Mouse (Mus musculus): ENCODE data around the gene Snx9.

Snx9 gene

DNA sequence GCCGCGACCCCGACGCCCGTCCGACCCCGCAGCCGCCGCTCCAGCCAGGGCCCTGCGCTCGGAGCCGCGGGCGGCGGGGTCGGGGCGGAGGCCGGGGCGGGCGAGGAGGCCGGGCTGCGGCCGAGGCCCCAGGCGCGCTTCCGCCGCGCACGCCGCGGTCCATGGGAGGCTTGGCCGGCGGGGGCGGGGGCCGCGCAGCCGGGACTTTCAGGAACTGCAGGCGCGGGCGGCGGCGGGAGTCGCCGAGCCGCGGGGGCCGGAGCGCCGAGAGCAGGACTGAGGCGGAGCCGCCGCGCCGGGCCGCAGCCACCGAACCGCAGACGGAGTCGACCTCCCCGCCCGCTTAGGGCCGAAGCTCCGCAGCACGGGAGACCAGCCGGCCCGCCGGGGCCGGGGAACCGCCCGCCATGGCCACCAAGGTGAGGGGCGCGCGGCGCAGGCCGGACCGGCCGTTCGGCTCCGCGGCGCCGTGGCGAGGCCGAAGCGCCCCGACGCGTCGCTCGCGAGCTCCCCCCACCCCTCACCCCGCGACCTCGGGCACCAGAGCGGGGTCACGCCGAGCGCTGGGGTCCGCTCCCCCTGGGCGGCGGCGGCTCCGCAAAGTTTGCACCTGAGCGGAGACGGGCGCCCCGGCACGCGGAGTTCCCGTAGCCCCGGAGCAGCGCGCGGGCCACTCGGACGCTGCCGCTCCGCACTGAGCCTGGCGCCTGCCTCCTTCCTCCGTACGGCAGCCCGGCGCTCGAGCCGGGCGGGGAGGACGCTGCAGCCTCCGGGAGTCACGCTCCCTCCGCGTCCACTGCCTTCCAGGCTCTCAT lies at the start of gene Snx9:
Gene Snx9 (plus strand): TSS at position 202 of the 815 bp plus-strand sequence.
- no peak for DNase-seq (ENCODE audit: low read depth)

DNA sequence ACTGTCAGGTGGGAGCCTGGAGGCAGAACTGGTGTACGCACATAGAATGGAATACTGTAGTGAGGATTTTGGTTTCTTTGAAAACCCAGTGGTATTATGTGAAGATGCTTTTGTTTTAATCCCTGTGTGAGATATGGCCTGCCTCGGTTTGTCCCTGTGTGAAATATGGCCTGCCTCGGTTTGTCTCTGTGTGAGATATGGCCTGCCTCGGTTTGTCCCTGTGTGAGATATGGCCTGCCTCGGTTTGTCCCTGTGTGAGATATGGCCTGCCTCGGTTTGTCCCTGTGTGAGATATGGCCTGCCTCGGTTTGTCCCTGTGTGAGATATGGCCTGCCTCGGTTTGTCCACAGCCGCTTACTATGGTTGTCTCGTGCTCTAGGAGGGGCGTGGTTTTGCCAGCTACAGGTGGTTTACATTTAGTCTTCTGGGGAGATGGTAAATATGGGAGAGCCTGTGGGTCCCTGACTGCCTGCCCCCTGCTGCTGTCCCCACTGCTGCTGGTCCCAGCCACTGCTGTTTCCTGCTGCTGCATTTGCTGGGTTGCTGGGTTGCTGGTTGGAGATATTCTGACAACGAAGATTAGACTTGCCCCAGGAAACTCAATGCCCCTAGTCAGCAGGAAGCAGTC lies 48.9 kb upstream of the Snx9 start:
- DNase-seq (ENCODE audit: low read depth), result no peak

DNA sequence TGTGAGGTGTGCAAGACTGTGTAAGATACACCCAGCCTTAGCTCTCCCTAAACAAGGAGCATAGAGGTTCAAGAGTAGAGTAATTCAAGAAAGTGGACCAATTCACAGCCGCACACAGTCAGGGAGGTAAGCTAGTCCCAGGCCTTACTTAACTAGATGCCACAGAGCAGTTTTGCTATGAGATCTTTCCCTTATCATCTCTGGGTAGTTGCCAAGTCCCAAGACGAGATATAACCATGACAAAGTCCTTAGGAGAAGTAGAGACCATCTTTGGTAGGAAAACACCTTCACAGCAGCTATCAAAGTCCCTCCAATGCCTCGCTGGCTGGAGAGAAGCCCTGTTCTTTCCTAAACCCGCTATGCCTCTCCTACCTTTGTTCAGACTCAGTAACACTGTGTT lies 47.5 kb upstream of the Snx9 start:
- no peak for DNase-seq (ENCODE audit: low read depth)

DNA sequence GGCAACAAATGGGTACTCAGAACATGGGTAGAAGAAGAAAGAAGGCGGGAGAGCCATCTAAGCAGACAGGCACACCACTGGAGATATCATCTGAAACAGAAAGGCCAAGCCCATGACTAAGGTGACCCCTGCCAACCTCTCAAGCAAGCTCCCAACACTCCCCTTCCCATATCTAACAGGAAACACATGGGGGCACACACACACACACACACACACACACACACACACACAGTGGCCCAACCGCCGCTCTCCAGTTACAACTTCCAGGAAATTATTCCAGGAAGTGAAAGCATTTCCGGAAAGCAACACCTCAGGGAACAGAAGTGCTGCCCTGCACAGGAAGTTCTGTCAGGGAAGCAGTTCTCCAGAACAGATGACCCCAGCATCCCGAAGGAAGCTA lies 46.9 kb upstream of the Snx9 start:
- DNase-seq (ENCODE audit: low read depth), result no peak

DNA sequence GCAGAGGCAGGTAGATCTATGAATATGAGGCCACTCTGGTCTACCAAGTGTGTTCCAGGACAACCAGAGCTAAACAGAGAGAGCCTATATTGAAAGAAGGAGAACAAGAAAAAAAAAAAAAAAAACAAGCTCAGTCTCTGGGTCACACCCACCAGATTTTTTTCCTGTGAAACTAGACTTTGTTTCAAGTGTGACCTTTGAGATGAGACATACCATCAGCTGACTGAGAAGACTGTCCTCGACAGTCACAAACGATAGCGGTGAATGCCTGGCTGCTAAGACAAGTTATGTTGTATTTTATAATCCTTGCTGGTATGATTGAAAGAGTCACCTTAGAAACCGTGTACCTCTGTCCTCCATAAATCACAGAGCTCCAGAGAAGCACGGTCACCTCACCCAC lies 45.8 kb upstream of the Snx9 start:
- DNase-seq (ENCODE audit: low read depth), result no peak

DNA sequence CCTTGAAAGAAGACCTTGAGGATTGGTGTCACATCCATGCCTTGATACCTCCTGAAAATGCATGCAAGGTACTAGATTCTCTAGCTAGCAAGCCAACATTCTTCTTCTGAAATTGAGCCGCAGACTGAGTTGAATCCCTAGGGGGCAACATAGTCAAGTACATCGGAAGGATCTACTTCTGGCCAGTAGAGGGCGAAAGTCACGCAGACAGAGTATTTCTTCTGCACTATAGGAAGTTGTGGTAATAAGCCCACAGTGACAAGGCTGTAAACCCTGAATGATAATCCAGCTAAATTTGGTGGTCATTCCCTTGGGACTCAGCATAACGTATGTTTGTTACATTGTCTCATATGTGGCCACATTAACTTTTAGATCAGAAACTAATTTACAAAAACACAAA lies 45.3 kb upstream of the Snx9 start:
- peak; percentile 76 for DNase-seq (ENCODE audit: low read depth)

DNA sequence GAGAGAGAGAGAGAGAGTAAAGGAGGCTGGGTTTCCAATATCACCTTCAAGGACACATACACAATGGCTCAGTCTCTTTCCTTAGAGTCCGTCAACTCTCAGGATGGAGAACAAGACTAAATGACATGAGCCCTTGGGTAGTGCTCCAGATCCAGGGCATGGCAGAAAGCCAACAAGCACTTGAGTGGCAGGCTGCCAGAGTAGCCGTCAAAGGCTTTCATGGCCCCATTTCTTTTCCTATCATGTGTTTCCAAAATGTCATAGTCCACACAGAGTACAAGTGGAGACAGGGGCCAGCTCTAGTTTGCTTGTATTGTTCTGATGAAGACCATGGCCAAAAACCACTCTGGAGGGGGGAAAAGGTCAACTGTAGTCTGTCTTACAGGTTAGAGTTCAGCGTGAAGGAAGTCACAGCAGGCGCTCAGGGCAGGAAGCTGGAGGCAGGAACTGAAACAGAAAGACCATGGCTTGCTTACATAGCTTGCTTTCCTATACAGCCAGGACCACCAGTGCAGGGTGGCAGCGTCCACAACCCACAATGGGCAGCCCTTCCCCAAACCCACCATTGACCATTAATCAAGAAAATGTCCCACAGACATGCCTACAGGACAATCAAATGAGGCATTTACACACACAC lies 43.9 kb upstream of the Snx9 start:
- DNase-seq (ENCODE audit: low read depth), result no peak

GRCm38 (mm10) chr17:5798221-5798801 lies 42.8 kb upstream of the Snx9 start:
- peak; percentile 68 for DNase-seq (ENCODE audit: low read depth)

- DNase-seq (ENCODE audit: low read depth), result no peak
Observed at GRCm38 (mm10) chr17:5798900-5799299, 42.2 kb upstream of the Snx9 start.

DNA sequence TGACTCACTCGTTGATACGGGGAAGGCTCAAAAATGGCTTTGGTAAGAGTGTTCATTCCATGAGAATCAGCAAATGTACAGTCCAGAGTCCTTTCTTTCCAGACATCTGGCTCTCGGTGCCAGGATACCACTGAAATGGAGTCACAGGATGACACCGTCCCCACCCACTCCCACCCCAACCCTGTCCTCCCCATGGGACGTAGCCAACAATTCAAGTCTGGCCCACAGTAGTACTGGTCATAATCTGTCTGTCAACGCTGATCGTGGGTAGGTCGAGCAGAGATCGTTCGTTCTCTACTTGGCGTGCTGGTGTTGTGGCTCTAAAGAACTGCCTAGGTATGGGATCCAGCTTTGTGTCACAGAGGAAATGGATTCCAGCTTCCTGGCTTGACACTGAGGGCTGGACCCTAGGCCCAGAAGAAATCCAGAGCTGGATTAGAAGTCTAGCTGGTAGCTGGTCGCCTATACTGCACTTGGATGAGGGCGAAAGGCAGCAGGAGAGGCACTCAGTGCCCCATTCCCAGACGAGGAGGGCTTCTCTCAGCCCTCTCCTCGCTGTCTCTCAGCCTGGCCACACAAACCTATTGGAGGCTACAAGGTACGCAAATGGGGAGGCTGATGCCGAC lies 41.6 kb upstream of the Snx9 start:
- DNase-seq (ENCODE audit: low read depth), result no peak

DNA sequence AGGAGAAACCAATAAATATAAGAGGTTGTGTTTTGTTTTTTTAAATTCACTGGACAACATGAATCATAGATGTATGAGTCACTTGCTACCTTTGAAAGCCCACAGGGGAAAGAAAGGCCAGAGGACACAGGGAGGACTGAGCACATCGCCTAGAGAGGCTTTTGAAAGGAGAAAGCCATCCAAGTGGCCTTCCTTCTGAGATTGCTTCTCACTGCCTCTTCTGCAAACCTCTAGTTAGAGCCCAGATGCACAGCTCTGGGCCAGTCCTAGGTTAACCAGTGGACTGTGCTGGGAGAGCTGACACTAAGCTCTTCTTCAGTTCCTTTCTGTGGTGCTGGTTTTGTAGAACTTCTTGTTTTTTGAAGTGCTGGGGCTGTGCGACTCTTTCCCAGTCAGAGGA lies 40.9 kb upstream of the Snx9 start:
- no peak for DNase-seq (ENCODE audit: low read depth)

GRCm38 (mm10) chr17:5800824-5801560 lies 40.1 kb upstream of the Snx9 start:
- DNase-seq (ENCODE audit: low read depth), result no peak

DNA sequence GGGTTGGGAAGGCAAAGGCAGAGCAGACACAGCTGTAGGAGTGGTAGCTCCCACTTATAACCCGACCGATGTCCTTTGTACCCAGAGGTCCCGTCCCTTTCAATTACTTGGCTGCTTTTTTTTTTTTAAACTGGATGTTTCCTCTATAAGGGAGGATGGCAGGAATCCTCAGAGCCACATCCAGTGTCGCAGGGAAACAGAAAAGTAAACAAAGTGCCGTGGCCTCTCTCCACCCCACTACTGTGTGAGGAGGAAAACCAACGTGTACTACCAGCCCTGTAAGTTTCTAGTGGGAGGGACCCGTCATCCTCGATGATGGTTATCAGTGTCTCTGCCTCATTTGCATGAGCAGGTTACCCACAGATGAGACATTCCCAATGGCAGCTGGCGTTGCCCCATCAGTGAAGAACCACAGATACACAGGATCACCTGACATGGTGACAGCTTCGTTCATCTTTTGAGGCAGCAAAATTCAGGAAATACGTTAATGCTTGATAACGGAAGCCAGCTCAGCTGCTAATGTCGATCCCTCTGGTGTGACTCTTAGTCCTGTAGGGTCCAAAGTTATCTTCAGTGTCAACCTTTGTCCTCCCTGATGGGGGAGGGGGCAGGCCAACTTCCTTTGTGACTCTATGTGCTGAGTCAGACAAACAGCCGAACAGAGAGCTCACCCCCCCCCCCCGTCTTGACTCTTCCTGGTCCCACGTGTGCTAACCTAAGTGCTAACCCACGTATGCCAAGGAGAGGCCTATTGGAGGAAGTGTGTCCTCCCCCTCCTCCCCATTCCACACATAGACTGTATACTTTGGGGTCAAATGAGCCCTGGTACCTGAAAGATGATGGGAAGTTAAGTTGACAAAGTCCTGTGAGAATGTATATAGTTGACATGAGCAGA lies 39.1 kb upstream of the Snx9 start:
- no peak for DNase-seq (ENCODE audit: low read depth)

DNA sequence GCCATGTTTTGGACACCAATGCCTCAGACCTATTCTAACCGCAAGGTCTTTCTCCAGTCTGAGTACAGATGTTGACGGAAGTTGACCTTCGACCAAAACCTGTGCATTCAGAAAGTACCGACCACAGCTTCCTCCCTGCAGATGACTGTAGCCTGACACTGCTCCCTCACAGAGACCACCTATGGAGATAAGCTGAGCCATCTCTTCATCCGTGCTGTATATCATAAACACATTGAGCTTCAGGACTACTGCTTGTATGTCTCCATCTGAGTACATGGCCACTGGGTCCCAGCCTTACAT lies 38.5 kb upstream of the Snx9 start:
- no peak for DNase-seq (ENCODE audit: low read depth)

DNA sequence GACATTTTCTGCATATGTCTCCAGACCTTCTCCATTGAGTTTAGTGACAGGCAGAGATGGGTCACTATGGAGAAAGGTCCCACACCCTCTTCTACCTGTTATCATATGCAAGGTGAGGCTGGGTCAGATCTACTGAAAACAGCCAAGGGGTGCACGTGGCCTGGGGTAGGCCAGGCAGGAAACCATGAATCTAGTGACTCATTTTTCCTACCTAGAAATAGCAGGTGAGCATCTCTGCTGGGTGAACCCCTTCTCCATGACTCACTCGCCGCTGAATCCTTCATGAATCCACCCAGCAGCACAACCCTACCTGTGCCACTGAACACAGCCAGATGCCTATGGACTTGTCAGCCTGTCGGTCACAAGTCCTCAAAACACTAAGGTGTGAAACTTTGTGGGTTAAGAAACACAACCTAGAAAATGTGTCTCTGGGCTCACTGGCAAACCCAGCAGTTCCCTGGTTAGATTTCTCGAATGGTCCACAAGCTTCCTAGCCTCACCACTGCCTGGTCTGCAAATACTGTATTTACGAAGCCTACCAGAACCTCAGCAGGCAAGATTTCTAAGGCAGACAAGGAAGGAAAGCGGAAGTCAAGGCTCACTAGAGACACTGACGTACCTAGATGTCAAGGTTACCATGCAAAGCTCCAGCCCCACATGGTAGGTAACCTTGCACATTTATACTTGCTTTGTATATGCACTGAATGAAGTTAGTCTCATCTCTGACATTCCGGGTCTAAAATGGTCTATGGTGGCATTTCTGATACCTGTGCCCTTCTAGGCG lies 37.7 kb upstream of the Snx9 start:
- no peak for DNase-seq (ENCODE audit: low read depth)

DNA sequence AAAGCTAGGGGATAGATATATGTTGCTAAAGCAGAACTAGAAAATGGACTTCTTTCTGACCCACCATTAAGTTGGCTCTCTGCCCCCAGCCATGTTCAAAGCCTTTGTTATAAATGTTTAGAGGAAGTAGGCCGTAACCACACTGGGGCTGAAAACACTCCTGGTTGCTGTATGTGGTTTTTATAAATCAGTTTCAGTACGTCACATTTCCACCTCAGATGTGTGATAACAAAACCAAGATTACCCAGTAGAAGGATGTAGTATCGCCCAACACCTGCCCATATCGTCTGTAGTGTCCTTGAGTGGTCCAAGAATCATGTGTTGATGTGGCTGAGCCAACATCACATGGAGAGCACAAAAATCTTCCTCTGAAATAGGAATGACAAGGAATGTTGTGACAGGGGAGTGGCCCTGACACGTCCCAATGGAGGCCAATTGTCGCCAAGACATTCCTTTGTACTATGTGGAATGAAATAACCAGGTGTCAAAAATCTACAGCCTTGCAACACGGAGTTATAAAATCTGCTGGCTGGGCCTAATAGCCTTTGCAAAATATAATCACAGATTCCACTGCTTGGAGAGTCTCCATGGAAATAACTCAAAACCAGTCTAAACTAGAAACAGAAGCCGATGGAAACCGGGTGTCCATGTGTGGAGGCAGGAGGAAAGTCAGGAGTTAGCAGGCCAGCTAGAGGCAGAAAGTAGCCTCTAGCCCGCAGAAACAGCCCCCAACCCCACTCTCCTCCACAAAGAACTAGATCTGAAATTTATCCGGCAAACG lies 36.6 kb upstream of the Snx9 start:
- no peak for DNase-seq (ENCODE audit: low read depth)

GRCm38 (mm10) chr17:5805151-5805834 lies 35.8 kb upstream of the Snx9 start:
- no peak for DNase-seq (ENCODE audit: low read depth)

- no peak for DNase-seq (ENCODE audit: low read depth)
Observed at GRCm38 (mm10) chr17:5805935-5806334, 35.2 kb upstream of the Snx9 start.

DNA sequence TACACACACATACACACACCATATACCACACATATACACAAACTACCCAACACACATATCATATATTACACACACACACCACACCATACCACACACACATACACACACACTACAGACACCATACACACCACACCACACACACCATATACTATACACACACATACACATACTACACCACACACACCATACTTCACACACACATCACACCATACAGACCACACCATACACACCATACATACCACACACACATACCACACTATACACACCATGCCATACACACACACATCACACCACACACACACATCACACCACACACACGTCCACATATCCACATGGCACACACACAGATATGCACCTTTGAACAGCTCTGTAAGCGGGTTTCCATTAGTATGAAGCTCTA lies 34.3 kb upstream of the Snx9 start:
- no peak for DNase-seq (ENCODE audit: low read depth)

Data from c-Kit-positive CD71-negative TER-119-negative erythroid progenitor cells, embryonic 14.5 days (primary cell).